Mouse (Mus musculus): Measurements from ENCODE around the gene Nap1l1.

- no peak for TF ChIP-seq CTCF (IDR thresholded peaks at IDR 0.05)
- TF ChIP-seq EP300 (IDR thresholded peaks at IDR 0.05), result no peak
Measured at GRCm38 (mm10) chr10:111520621-111521020, 47.6 kb downstream of the Nap1l1 start.

Measured in lung, postnatal 0 days (tissue).